Mouse (Mus musculus): ENCODE data around the gene Tmem14c. TPM values are rescaled to one million over a fixed set of nuclear protein-coding genes. Genes with fewer than 3 reads are reported as not detected.

The Tmem14c gene
- polyA plus RNA-seq, 1 experiment from 2014 or later: 264 TPM

DNA sequence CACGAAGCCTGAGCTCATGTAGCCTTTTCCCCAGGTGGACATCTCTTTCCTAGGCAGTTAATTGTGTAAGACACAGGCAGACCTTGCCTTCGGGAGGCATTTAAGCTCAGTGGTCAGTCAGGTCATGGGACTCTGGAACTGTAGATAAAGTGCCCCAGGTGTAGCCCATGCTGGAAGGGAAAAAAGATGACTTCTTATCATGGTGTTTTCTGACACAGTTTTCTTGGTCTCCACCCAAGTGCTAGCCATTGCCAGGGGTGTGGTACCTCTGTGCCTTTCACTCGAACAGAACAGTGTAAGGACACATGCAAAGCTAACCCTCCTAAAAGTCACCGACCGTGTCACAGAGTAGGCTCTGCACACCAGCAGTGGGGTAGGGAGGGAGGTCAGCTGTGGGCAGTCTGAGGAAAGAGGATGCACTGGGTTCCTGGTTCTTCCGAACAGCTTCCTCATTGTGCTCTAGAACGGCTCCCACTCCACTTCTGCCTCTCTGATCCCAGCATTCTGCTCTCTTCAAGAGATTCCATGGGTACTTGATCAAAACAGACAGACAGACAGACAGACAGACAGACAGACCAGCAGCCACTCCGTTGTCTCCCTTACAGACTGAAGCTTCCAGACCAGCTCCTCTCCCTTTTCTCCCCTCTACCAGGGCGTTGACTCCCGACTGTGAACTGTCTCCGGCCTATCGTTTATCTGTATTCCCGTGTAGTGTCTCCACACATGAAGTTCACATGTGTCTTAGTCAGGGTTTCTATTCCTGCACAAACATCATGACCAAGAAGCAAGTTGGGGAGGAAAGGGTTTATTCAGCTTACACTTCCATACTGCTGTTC is 2.9 kb downstream of the Tmem14c start:
- no peak overlapping the region for H3K27ac ChIP-seq (ENCODE audit: low read length)
- H3K9ac ChIP-seq (ENCODE audit: low read length): no peak overlapping the region
- H3K4me2 ChIP-seq (ENCODE audit: low read depth, low read length): no peak overlapping the region
- no peaks in the 10 kb centered on the region for H3K27me3 ChIP-seq (ENCODE audit: control insufficient read depth, insufficient read depth, low read length)
- H3K4me3 ChIP-seq (replicated peaks; ENCODE audit: low read length): no peak overlapping the region
- H3K36me3 ChIP-seq (ENCODE audit: control insufficient read depth, insufficient read depth, low read length): peaks cover 6% of the 10 kb centered on the region
- H3K4me1 ChIP-seq (ENCODE audit: control insufficient read depth, insufficient read depth, low read length): peaks cover 14% of the 10 kb centered on the region
- ATAC-seq (ENCODE audit: insufficient read depth, low FRiP score): no peak
- no peaks in the 10 kb centered on the region for H3K9me3 ChIP-seq (replicated peaks; ENCODE audit: control insufficient read depth, low read length)
- WGBS: 89% methylated on average over 13 of the region's 13 CpGs

GRCm38 (mm10) chr13:41020494-41020893 is 4.4 kb downstream of the Tmem14c start:
- Histone ChIP-seq H3K36me3 (ENCODE audit: control insufficient read depth, insufficient read depth, low read length) (peaks cover 3% of the 10 kb centered on the region), H3K27me3 (ENCODE audit: control insufficient read depth, insufficient read depth, low read length) (no peaks in the 10 kb centered on the region), H3K4me1 (ENCODE audit: control insufficient read depth, insufficient read depth, low read length) (peaks cover 13% of the 10 kb centered on the region), H3K9me3 (replicated peaks; ENCODE audit: control insufficient read depth, low read length) (no peaks in the 10 kb centered on the region), H3K4me2 (ENCODE audit: low read depth, low read length) (no peak overlapping the region), H3K27ac (ENCODE audit: low read length) (no peak overlapping the region), H3K4me3 (replicated peaks; ENCODE audit: low read length) (no peak overlapping the region), H3K9ac (ENCODE audit: low read length) (no peak overlapping the region)
- no peak for ATAC-seq (ENCODE audit: insufficient read depth, low FRiP score)
- 53% methylated on average over 7 of the region's 7 CpGs for WGBS

GRCm38 (mm10) chr13:41021607-41022006 is 5.5 kb downstream of the Tmem14c start:
- Histone ChIP-seq H3K27ac (ENCODE audit: low read length) (no peak overlapping the region), H3K9ac (ENCODE audit: low read length) (no peak overlapping the region), H3K4me2 (ENCODE audit: low read depth, low read length) (no peak overlapping the region), H3K4me3 (replicated peaks; ENCODE audit: low read length) (no peak overlapping the region), H3K4me1 (ENCODE audit: control insufficient read depth, insufficient read depth, low read length) (peaks cover 11% of the 10 kb centered on the region), H3K27me3 (ENCODE audit: control insufficient read depth, insufficient read depth, low read length) (no peaks in the 10 kb centered on the region), H3K36me3 (ENCODE audit: control insufficient read depth, insufficient read depth, low read length) (peaks cover 3% of the 10 kb centered on the region), H3K9me3 (replicated peaks; ENCODE audit: control insufficient read depth, low read length) (no peaks in the 10 kb centered on the region)
- no peak for ATAC-seq (ENCODE audit: insufficient read depth, low FRiP score)
- WGBS: 84% methylated on average over 6 of the region's 6 CpGs

GRCm38 (mm10) chr13:41022099-41022498 is 6.0 kb downstream of the Tmem14c start:
- ATAC-seq (ENCODE audit: insufficient read depth, low FRiP score): peak; percentile 32; the same call in 1 of the 2 replicates
- WGBS: 56% methylated on average over 13 of the region's 13 CpGs
- Histone ChIP-seq H3K27me3 (ENCODE audit: control insufficient read depth, insufficient read depth, low read length) (no peaks in the 10 kb centered on the region), H3K36me3 (ENCODE audit: control insufficient read depth, insufficient read depth, low read length) (peaks cover 3% of the 10 kb centered on the region), H3K4me1 (ENCODE audit: control insufficient read depth, insufficient read depth, low read length) (peaks cover 7% of the 10 kb centered on the region), H3K27ac (ENCODE audit: low read length) (no peak overlapping the region), H3K9me3 (replicated peaks; ENCODE audit: control insufficient read depth, low read length) (no peaks in the 10 kb centered on the region), H3K4me2 (ENCODE audit: low read depth, low read length) (no peak overlapping the region), H3K9ac (ENCODE audit: low read length) (no peak overlapping the region), H3K4me3 (replicated peaks; ENCODE audit: low read length) (no peak overlapping the region)

GRCm38 (mm10) chr13:41030098-41030497 is 14.0 kb downstream of the Tmem14c start:
- H3K9me3 ChIP-seq (replicated peaks; ENCODE audit: control insufficient read depth, low read length): no peaks in the 10 kb centered on the region; the same call in 1 of the 2 replicates
- WGBS: 77% methylated on average over 5 of the region's 5 CpGs
- H3K36me3 ChIP-seq (ENCODE audit: control insufficient read depth, insufficient read depth, low read length): no peaks in the 10 kb centered on the region
- no peak overlapping the region for H3K27ac ChIP-seq (ENCODE audit: low read length)
- H3K4me2 ChIP-seq (ENCODE audit: low read depth, low read length): no peak overlapping the region
- H3K4me3 ChIP-seq (replicated peaks; ENCODE audit: low read length): no peak overlapping the region
- H3K9ac ChIP-seq (ENCODE audit: low read length): no peak overlapping the region
- ATAC-seq (ENCODE audit: insufficient read depth, low FRiP score): no peak
- no peaks in the 10 kb centered on the region for H3K27me3 ChIP-seq (ENCODE audit: control insufficient read depth, insufficient read depth, low read length)
- H3K4me1 ChIP-seq (ENCODE audit: control insufficient read depth, insufficient read depth, low read length): no peaks in the 10 kb centered on the region

DNA sequence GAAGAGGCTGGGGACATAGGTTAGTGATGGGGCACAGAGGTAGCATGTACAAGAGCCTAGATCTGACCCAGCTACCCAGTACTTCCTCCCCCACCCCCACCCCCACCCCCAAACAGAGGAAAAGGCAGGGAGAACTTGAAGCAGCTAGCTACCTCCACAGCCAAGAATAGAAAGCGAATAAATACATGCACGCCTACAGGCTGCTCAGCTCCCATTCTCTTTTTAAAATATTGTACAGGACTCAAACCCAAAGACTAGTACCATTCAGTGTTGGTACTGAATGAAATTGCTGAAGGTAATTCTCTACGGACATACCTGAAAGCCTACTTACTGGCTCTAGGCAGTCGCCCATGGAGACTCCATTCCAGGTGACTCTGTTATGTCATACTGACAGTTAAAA is 26.4 kb downstream of the Tmem14c start:
- Histone ChIP-seq H3K4me2 (ENCODE audit: low read depth, low read length) (no peak overlapping the region), H3K4me1 (ENCODE audit: control insufficient read depth, insufficient read depth, low read length) (no peaks in the 10 kb centered on the region), H3K4me3 (replicated peaks; ENCODE audit: low read length) (no peak overlapping the region), H3K9ac (ENCODE audit: low read length) (no peak overlapping the region), H3K27ac (ENCODE audit: low read length) (no peak overlapping the region), H3K36me3 (ENCODE audit: control insufficient read depth, insufficient read depth, low read length) (no peaks in the 10 kb centered on the region), H3K9me3 (replicated peaks; ENCODE audit: control insufficient read depth, low read length) (no peaks in the 10 kb centered on the region), H3K27me3 (ENCODE audit: control insufficient read depth, insufficient read depth, low read length) (no peaks in the 10 kb centered on the region)
- WGBS: 91% methylated on average over 4 of the region's 4 CpGs
- no peak for ATAC-seq (ENCODE audit: insufficient read depth, low FRiP score)

DNA sequence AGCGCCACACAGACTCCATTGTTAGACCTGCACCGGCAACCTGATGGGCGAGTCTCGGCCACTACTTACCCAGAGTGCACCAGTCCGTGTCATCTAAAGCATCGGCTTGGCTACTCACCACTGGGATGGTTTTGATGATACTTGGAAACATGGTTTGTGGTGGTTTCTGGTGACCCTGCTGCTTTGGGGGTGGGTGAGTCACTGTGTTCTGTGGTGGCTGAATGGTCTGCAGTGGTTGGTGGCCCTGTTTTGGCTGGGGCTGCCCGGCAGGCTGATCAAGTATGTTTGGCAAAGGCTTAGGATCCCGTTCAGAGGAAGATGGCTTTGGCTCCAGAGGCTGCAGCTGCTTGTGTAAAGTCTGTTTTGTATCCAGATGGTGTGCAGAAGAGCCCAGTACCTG is 29.8 kb downstream of the Tmem14c start:
- Histone ChIP-seq H3K36me3 (ENCODE audit: control insufficient read depth, insufficient read depth, low read length) (no peaks in the 10 kb centered on the region), H3K4me1 (ENCODE audit: control insufficient read depth, insufficient read depth, low read length) (no peaks in the 10 kb centered on the region), H3K4me2 (ENCODE audit: low read depth, low read length) (no peak overlapping the region), H3K27ac (ENCODE audit: low read length) (no peak overlapping the region), H3K27me3 (ENCODE audit: control insufficient read depth, insufficient read depth, low read length) (no peaks in the 10 kb centered on the region), H3K4me3 (replicated peaks; ENCODE audit: low read length) (no peak overlapping the region), H3K9ac (ENCODE audit: low read length) (no peak overlapping the region), H3K9me3 (replicated peaks; ENCODE audit: control insufficient read depth, low read length) (no peaks in the 10 kb centered on the region)
- ATAC-seq (ENCODE audit: insufficient read depth, low FRiP score): no peak
- WGBS: 84% methylated on average over 8 of the region's 8 CpGs

- no peak overlapping the region for H3K27ac ChIP-seq (ENCODE audit: low read length)
- H3K4me1 ChIP-seq (ENCODE audit: control insufficient read depth, insufficient read depth, low read length): no peaks in the 10 kb centered on the region
- ATAC-seq (ENCODE audit: insufficient read depth, low FRiP score): no peak
- WGBS: 77% methylated on average over 6 of the region's 6 CpGs
- H3K4me3 ChIP-seq (replicated peaks; ENCODE audit: low read length): no peak overlapping the region
- H3K4me2 ChIP-seq (ENCODE audit: low read depth, low read length): no peak overlapping the region
- no peaks in the 10 kb centered on the region for H3K27me3 ChIP-seq (ENCODE audit: control insufficient read depth, insufficient read depth, low read length)
- H3K36me3 ChIP-seq (ENCODE audit: control insufficient read depth, insufficient read depth, low read length): no peaks in the 10 kb centered on the region
- H3K9me3 ChIP-seq (replicated peaks; ENCODE audit: control insufficient read depth, low read length): no peaks in the 10 kb centered on the region
- no peak overlapping the region for H3K9ac ChIP-seq (ENCODE audit: low read length)
Measured at GRCm38 (mm10) chr13:41047280-41047679, 31.2 kb downstream of the Tmem14c start.

- no peaks in the 10 kb centered on the region for H3K9me3 ChIP-seq (replicated peaks; ENCODE audit: control insufficient read depth, low read length)
- ATAC-seq (ENCODE audit: insufficient read depth, low FRiP score): no peak
- no peaks in the 10 kb centered on the region for H3K27me3 ChIP-seq (ENCODE audit: control insufficient read depth, insufficient read depth, low read length)
- H3K36me3 ChIP-seq (ENCODE audit: control insufficient read depth, insufficient read depth, low read length): no peaks in the 10 kb centered on the region
- no peak overlapping the region for H3K9ac ChIP-seq (ENCODE audit: low read length)
- WGBS: 59% methylated on average over 5 of the region's 5 CpGs
- H3K4me3 ChIP-seq (replicated peaks; ENCODE audit: low read length): no peak overlapping the region
- no peak overlapping the region for H3K27ac ChIP-seq (ENCODE audit: low read length)
- no peaks in the 10 kb centered on the region for H3K4me1 ChIP-seq (ENCODE audit: control insufficient read depth, insufficient read depth, low read length)
- no peak overlapping the region for H3K4me2 ChIP-seq (ENCODE audit: low read depth, low read length)
Measured at GRCm38 (mm10) chr13:41051965-41052364, 35.9 kb downstream of the Tmem14c start.
